Mouse (Mus musculus) E14TG2a.4 (cell line): ENCODE measurements around the gene Trap1.
A peak's percentile ranks its signal among the peaks of the same experiment; 100 is the strongest.

Experiments
- H3K27me3 ChIP-seq: 2 replicates; pipeline ENCODE4 v1.6.1; 2014; ENCODE audit warnings: low read length, control low read depth; ENCODE audit not compliant: insufficient read depth
- H3K36me3 ChIP-seq: 2 replicates; pipeline ENCODE4 v1.6.1; 2014; ENCODE audit warnings: low read length, control low read depth; ENCODE audit not compliant: insufficient read depth
- H3K4me1 ChIP-seq: replicated peaks from 2 replicates; pipeline ENCODE4 v1.6.1; 2014; ENCODE audit warnings: low read depth, low read length, control low read depth
- H3K4me3 ChIP-seq: replicated peaks from 2 replicates; pipeline ENCODE4 v1.5.1; 2014; ENCODE audit warnings: mild to moderate bottlenecking, low read length
- H3K9me3 ChIP-seq: 2 replicates; pipeline ENCODE4 v1.6.1; 2014; ENCODE audit warnings: low read length, control low read depth
- CTCF ChIP-seq: conservative IDR thresholded peaks from 2 replicates; pipeline ENCODE4 v1.5.1; 2014; ENCODE audit warnings: low read length
- NANOG ChIP-seq: IDR thresholded peaks from 2 replicates; pipeline ENCODE4 v1.6.1; 2014; ENCODE audit warnings: borderline replicate concordance, low read length, mixed read lengths
- POU5F1 ChIP-seq: IDR thresholded peaks from 2 replicates; pipeline ENCODE4 v1.6.1; 2014; ENCODE audit warnings: low read length, borderline replicate concordance

The Trap1 gene

GRCm38 (mm10) chr16:4077384-4078061 is at the start of gene Trap1:
TSS of gene Trap1 (minus strand) at chr16:4077827.
- Histone ChIP-seq H3K9me3 (no peaks in the 10 kb centered on the region), H3K4me3 (peak within 1 kb of the TSS; percentile 99), H3K4me1 (peaks cover 48% of the 10 kb centered on the region), H3K27me3 (no peaks in the 10 kb centered on the region), H3K36me3 (peaks cover 43% of the 10 kb centered on the region)
- TF ChIP-seq POU5F1 (no peak), CTCF (no peak), NANOG (no peak)

GRCm38 (mm10) chr16:4117072-4117471 is 39.4 kb upstream of the Trap1 start:
- TF ChIP-seq NANOG, result no peak
- TF ChIP-seq CTCF, result no peak
- TF ChIP-seq POU5F1, result no peak
- H3K36me3 ChIP-seq, result peaks cover 93% of the 10 kb centered on the region
- H3K4me1 ChIP-seq, result no peaks in the 10 kb centered on the region
- no peaks in the 10 kb centered on the region for H3K27me3 ChIP-seq
- H3K9me3 ChIP-seq, result no peaks in the 10 kb centered on the region
- H3K4me3 ChIP-seq, result no peak overlapping the region

- H3K4me1 ChIP-seq, result peaks cover 6% of the 10 kb centered on the region; the same call in 1 of the 2 replicates
- TF ChIP-seq NANOG (no peak), CTCF (no peak), POU5F1 (no peak)
- H3K4me3 ChIP-seq, result no peak overlapping the region
- H3K36me3 ChIP-seq, result peaks cover 67% of the 10 kb centered on the region
- H3K9me3 ChIP-seq, result no peaks in the 10 kb centered on the region
- H3K27me3 ChIP-seq, result no peaks in the 10 kb centered on the region
These were observed 22.7 kb upstream of the Trap1 start for GRCm38 (mm10) chr16:4100374-4100773.

- H3K4me3 ChIP-seq, result no peak overlapping the region
- peaks cover 84% of the 10 kb centered on the region for H3K36me3 ChIP-seq
- H3K4me1 ChIP-seq, result peaks cover 6% of the 10 kb centered on the region; the same call in 1 of the 2 replicates
- no peaks in the 10 kb centered on the region for H3K9me3 ChIP-seq
- TF ChIP-seq NANOG (no peak), CTCF (no peak), POU5F1 (no peak)
- H3K27me3 ChIP-seq, result no peaks in the 10 kb centered on the region
These were observed 19.9 kb upstream of the Trap1 start for GRCm38 (mm10) chr16:4097521-4097920.

- H3K4me3 ChIP-seq, result no peak overlapping the region
- peaks cover 89% of the 10 kb centered on the region for H3K36me3 ChIP-seq
- H3K27me3 ChIP-seq, result no peaks in the 10 kb centered on the region
- no peaks in the 10 kb centered on the region for H3K9me3 ChIP-seq
- peaks cover 6% of the 10 kb centered on the region; the same call in 1 of the 2 replicates for H3K4me1 ChIP-seq
- TF ChIP-seq CTCF (no peak), POU5F1 (no peak), NANOG (no peak)
These were observed 19.3 kb upstream of the Trap1 start for GRCm38 (mm10) chr16:4096898-4097297.

GRCm38 (mm10) chr16:4096141-4096540 is 18.5 kb upstream of the Trap1 start:
- no peak overlapping the region for H3K4me3 ChIP-seq
- TF ChIP-seq CTCF (no peak), POU5F1 (no peak), NANOG (no peak)
- peaks cover 90% of the 10 kb centered on the region for H3K36me3 ChIP-seq
- H3K27me3 ChIP-seq, result no peaks in the 10 kb centered on the region
- peaks cover 6% of the 10 kb centered on the region; the same call in 1 of the 2 replicates for H3K4me1 ChIP-seq
- no peaks in the 10 kb centered on the region for H3K9me3 ChIP-seq

GRCm38 (mm10) chr16:4087214-4087913 is 9.7 kb upstream of the Trap1 start:
- Histone ChIP-seq H3K4me1 (peaks cover 33% of the 10 kb centered on the region), H3K36me3 (peaks cover 94% of the 10 kb centered on the region), H3K27me3 (no peaks in the 10 kb centered on the region), H3K4me3 (no peak overlapping the region), H3K9me3 (no peaks in the 10 kb centered on the region)
- no peak for TF ChIP-seq POU5F1
- no peak for TF ChIP-seq NANOG
- no peak for TF ChIP-seq CTCF

- Histone ChIP-seq H3K4me1 (peaks cover 33% of the 10 kb centered on the region), H3K27me3 (no peaks in the 10 kb centered on the region), H3K36me3 (peaks cover 88% of the 10 kb centered on the region), H3K4me3 (0 out of 2 replicates have a peak overlapping the region, but pooled peaks have one; percentile 13), H3K9me3 (no peaks in the 10 kb centered on the region)
- TF ChIP-seq CTCF (no peak), POU5F1 (no peak), NANOG (no peak)
These were observed 8.3 kb upstream of the Trap1 start for GRCm38 (mm10) chr16:4085851-4086387.
